Mouse (Mus musculus) lung, postnatal 0 days (tissue): ENCODE measurements around the gene Bax. TPM values are rescaled to one million over a fixed set of nuclear protein-coding genes. Genes with fewer than 3 reads are reported as not detected.

ENCODE experiments used
- ATAC-seq: fragments of 200-750 bp; cut with Nextera tagmentation; 2 replicates; pipeline ENCODE4 v1.8.0; 2017; ENCODE audit warnings: moderate library complexity
- DNase-seq: peaks from one replicate; pipeline ENCODE4 v3.0.0-alpha.2; 2016; ENCODE audit warnings: low spot score
- H3K27ac ChIP-seq: fragments of 300-500 bp; sonication (generic); 2 replicates; pipeline ENCODE4 v1.5.1; 2014; ENCODE audit warnings: antibody characterized with exemption, mild to moderate bottlenecking, low read length, mixed read lengths
- H3K27me3 ChIP-seq: fragments of 300-500 bp; sonication (generic); replicated peaks from 2 replicates; pipeline ENCODE4 v1.6.1; 2014; ENCODE audit warnings: low read length, mixed read lengths; ENCODE audit not compliant: insufficient read depth
- H3K36me3 ChIP-seq: fragments of 300-500 bp; sonication (generic); 2 replicates; pipeline ENCODE4 v1.6.1; 2014; ENCODE audit warnings: low read length, mixed read lengths; ENCODE audit not compliant: insufficient read depth
- H3K4me1 ChIP-seq: fragments of 300-500 bp; sonication (generic); 2 replicates; pipeline ENCODE4 v1.6.1; 2014; ENCODE audit warnings: antibody characterized with exemption, low read depth, low read length, mixed read lengths; ENCODE audit not compliant: insufficient read depth
- H3K4me2 ChIP-seq: fragments of 300-500 bp; sonication (generic); replicated peaks from 2 replicates; pipeline ENCODE4 v1.6.1; 2014; ENCODE audit warnings: low read depth, mild to moderate bottlenecking, low read length, moderate library complexity, mixed read lengths
- H3K4me3 ChIP-seq: fragments of 300-500 bp; sonication (generic); 2 replicates; pipeline ENCODE4 v1.5.1; 2014; ENCODE audit warnings: low read depth, low read length
- H3K9ac ChIP-seq: fragments of 300-500 bp; sonication (generic); replicated peaks from 2 replicates; pipeline ENCODE4 v1.6.1; 2014; ENCODE audit warnings: low read depth, mild to moderate bottlenecking
- H3K9me3 ChIP-seq: fragments of 300-500 bp; sonication (generic); 2 replicates; pipeline ENCODE4 v1.6.1; 2016; ENCODE audit warnings: low read length, mixed read lengths
- CTCF ChIP-seq: IDR thresholded peaks from 2 replicates; pipeline ENCODE4 v1.5.1; 2016; ENCODE audit warnings: antibody characterized with exemption, mild to moderate bottlenecking
- EP300 ChIP-seq: IDR thresholded peaks from 2 replicates; pipeline ENCODE4 v1.6.1; 2016; ENCODE audit warnings: antibody characterized with exemption, mild to moderate bottlenecking, control low read depth
- WGBS: fragments of 180-500 bp; shearing (Covaris S2); extraction: QIAGEN DNeasy Blood & Tissue Kit; methylation state at CpG from one replicate; pipeline ENCODE4 v1.1.7; 2014; 5-methylcytosine and 5-hydroxymethylcytosine counted together
- polyA plus RNA-seq: library from polyadenylated mRNA; unstranded; fragments of >200 nt; fragmentation: Nextera tagmentation; extraction: Ambion mirVana; gene quantifications from 2 replicates; pipeline ENCODE4 v1.2.1, GENCODE M21; 2015

The Bax gene
- polyA plus RNA-seq, 1 experiment from 2014 or later: 155 TPM

DNA sequence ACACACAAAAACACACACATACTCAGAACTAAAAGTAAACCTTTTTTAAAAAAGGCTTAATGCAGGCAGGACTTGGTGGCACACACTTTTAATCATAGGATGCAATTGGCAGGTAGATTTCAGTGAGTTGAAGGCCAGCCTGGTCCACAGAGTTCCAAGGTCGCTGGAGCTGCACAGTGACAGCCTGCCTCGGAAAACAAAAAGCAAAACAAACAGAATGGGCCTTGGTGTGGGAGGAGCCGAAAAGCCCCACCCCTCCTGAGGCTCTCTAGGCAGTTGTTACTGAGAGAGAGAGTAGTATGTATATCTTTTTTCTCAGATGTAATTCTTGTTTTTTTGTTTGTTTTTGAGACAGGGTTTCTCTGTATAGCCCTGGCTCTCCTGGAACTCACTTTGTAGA is 24.6 kb upstream of the Bax start:
- 19% methylated on average over 3 of the region's 3 CpGs for WGBS
- Histone ChIP-seq H3K27ac (no peak overlapping the region), H3K4me2 (0 out of 2 replicates have a peak overlapping the region, but pooled peaks have one; percentile 22), H3K9me3 (no peaks in the 10 kb centered on the region), H3K27me3 (no peaks in the 10 kb centered on the region), H3K4me3 (no peak overlapping the region), H3K9ac (no peak overlapping the region), H3K36me3 (peaks cover 15% of the 10 kb centered on the region), H3K4me1 (peaks cover 3% of the 10 kb centered on the region; the same call in 1 of the 2 replicates)
- TF ChIP-seq CTCF (no peak), EP300 (no peak)
- peak; percentile 46 for ATAC-seq
- peak; percentile 31 for DNase-seq

DNA sequence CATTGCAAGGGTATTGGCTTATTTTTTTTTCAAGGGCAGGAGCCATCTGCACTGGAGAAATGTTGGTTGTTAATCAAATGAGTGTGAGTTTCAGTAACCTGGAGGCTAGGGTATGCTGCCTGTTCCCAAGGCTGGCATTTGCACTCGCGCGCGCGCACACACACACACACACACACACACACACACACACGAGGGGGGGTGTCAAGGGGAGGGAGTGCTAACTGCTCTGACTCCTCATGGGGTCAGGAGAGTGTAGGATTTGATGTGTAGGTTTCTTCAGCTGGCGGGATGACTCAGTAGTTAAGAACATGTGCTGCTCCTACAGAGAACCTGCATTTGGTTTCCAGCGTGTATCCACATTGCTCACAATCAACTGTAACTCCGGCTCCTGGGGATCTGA is 24.1 kb upstream of the Bax start:
- no peaks in the 10 kb centered on the region for H3K27me3 ChIP-seq
- ATAC-seq: peak; percentile 29
- no peak overlapping the region for H3K27ac ChIP-seq

GRCm38 (mm10) chr7:45489578-45489977 is 22.9 kb upstream of the Bax start:
- H3K27me3 ChIP-seq: no peaks in the 10 kb centered on the region
- H3K4me3 ChIP-seq: no peak overlapping the region
- H3K9ac ChIP-seq: no peak overlapping the region
- TF ChIP-seq EP300 (no peak), CTCF (no peak)
- peaks cover 7% of the 10 kb centered on the region; the same call in 1 of the 2 replicates for H3K36me3 ChIP-seq
- H3K27ac ChIP-seq: no peak overlapping the region
- 74% methylated on average over 7 of the region's 7 CpGs for WGBS
- H3K4me2 ChIP-seq: no peak overlapping the region
- DNase-seq (no peak), ATAC-seq (no peak)
- H3K9me3 ChIP-seq: no peaks in the 10 kb centered on the region
- peaks cover 3% of the 10 kb centered on the region; the same call in 1 of the 2 replicates for H3K4me1 ChIP-seq

More for the DNA sequence above, 24.1 kb upstream of the Bax start:
- Histone ChIP-seq H3K9me3 (no peaks in the 10 kb centered on the region), H3K4me2 (0 out of 2 replicates have a peak overlapping the region, but pooled peaks have one; percentile 22), H3K4me1 (peaks cover 3% of the 10 kb centered on the region; the same call in 1 of the 2 replicates), H3K4me3 (no peak overlapping the region), H3K9ac (no peak overlapping the region), H3K36me3 (peaks cover 15% of the 10 kb centered on the region)
- 40% methylated on average over 9 of the region's 9 CpGs for WGBS
- no peak for TF ChIP-seq CTCF
- no peak for TF ChIP-seq EP300
- DNase-seq: peak; percentile 45

- H3K27ac ChIP-seq: peak within 1 kb of the TSS; percentile 16; the same call in 1 of the 2 replicates
- 12% methylated on average over 38 of the region's 38 CpGs for WGBS
- no peak for TF ChIP-seq CTCF
- peak within 1 kb of the TSS; percentile 67 for H3K4me2 ChIP-seq
- peak; percentile 75 for ATAC-seq
- peak within 1 kb of the TSS; percentile 40 for H3K4me3 ChIP-seq
- no peaks in the 10 kb centered on the region for H3K9me3 ChIP-seq
- peak within 1 kb of the TSS; percentile 40; the same call in 1 of the 2 replicates for H3K9ac ChIP-seq
- peaks cover 3% of the 10 kb centered on the region; the same call in 1 of the 2 replicates for H3K4me1 ChIP-seq
- no peaks in the 10 kb centered on the region for H3K36me3 ChIP-seq
- no peaks in the 10 kb centered on the region for H3K27me3 ChIP-seq
- peak; percentile 81 for DNase-seq
Measured at GRCm38 (mm10) chr7:45488293-45489204, 21.9 kb upstream of the Bax start, which contains the start of gene Dhdh. Gene Dhdh, minus strand, starts transcription at chr7:45488805.

GRCm38 (mm10) chr7:45487861-45488292 is 21.2 kb upstream of the Bax start:
- Histone ChIP-seq H3K4me2 (peak overlapping the region; percentile 67), H3K4me1 (peaks cover 3% of the 10 kb centered on the region; the same call in 1 of the 2 replicates), H3K9me3 (no peaks in the 10 kb centered on the region), H3K27me3 (no peaks in the 10 kb centered on the region), H3K36me3 (no peaks in the 10 kb centered on the region), H3K27ac (no peak overlapping the region; the same call in 1 of the 2 replicates), H3K4me3 (peak overlapping the region; percentile 40), H3K9ac (no peak overlapping the region)
- ATAC-seq (no peak), DNase-seq (no peak)
- WGBS: 54% methylated on average over 11 of the region's 11 CpGs
- TF ChIP-seq CTCF (no peak), EP300 (no peak)

DNA sequence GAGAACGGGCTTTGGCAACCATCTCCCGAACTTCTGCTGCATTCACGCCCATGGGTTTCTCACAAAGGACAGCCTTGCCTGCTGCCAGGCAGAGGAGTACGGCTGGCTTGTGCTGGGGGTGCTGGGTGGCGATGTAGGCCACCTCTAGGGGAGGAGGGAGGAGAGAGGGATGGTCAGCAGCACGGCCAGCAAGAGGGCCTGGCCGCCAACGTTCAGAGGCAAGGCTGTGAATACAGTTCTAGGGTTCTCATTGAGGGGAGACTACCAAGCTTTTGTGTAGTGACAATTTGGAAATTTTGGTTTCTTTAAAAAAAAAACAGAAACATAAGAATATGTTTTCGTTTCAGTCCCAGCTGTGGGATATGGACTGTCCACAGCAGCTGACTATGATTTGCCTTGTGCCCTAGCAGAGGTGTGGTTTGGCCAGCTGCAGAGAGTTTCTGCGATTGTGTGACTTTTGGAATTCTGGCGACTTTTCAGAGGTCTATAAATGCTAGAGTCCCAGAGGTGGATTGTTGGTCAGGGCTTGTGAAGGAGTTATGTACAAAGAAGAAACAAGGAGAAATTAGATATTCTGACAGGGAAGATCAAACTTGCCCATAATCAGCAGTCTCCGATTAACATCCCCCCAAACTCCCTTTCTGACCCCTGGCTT is 20.2 kb upstream of the Bax start, which contains the start of gene Gm45808:
Gene Gm45808, minus strand, starts transcription at position 51 of the 655 bp plus-strand sequence.
- Histone ChIP-seq H3K9ac (no peak within 1 kb of the TSS), H3K9me3 (no peaks in the 10 kb centered on the region), H3K27ac (no peak within 1 kb of the TSS), H3K36me3 (no peaks in the 10 kb centered on the region), H3K4me3 (no peak within 1 kb of the TSS), H3K4me1 (peaks cover 3% of the 10 kb centered on the region; the same call in 1 of the 2 replicates), H3K27me3 (no peaks in the 10 kb centered on the region), H3K4me2 (no peak within 1 kb of the TSS)
- DNase-seq (no peak), ATAC-seq (no peak)
- 78% methylated on average over 12 of the region's 12 CpGs for WGBS
- TF ChIP-seq CTCF: no peak
- TF ChIP-seq EP300: no peak
